Mouse (Mus musculus) left cerebral cortex, postnatal 14 days (tissue): ENCODE results near the gene D430041D05Rik. TPM values are rescaled to one million over a fixed set of nuclear protein-coding genes. Genes with fewer than 3 reads are reported as not detected.
"Not testable (repeated sequence)": the region's sequence is repeated elsewhere in the genome, so short reads cannot be mapped to it uniquely, and the experiment has no call there.

Experiments used
- DNase-seq, 2 experiments: peaks; one replicate each; pipeline ENCODE4 v3.0.0; 2021 to 2022; ENCODE audit warnings: low spot score in 2 of 2, mixed read lengths in 1 of 2
- intact Hi-C: fragments of 180-260 bp; cut with DNase I; formaldehyde crosslinking; loops from one replicate; pipeline ENCODE4 v1.15.1; 2025
- microRNA-seq, 2 experiments: library from miRNA; unstranded; fragments of <30 nt; microRNA quantifications; one replicate each; pipeline ENCODE4 v1.2.0; 2022
- total RNA-seq, 2 experiments: library from RNA; stranded (reverse); gene quantifications; 2 replicates each; pipeline ENCODE4 v1.2.3; 2021

The D430041D05Rik gene
- total RNA-seq, 2 experiments from 2014 or later: 115 to 126 TPM

GRCm38 (mm10) chr2:104113563-104113962 lies 297.2 kb downstream of the D430041D05Rik start:
- intact Hi-C loops, DNase-seq: not testable (repeated sequence)

DNA sequence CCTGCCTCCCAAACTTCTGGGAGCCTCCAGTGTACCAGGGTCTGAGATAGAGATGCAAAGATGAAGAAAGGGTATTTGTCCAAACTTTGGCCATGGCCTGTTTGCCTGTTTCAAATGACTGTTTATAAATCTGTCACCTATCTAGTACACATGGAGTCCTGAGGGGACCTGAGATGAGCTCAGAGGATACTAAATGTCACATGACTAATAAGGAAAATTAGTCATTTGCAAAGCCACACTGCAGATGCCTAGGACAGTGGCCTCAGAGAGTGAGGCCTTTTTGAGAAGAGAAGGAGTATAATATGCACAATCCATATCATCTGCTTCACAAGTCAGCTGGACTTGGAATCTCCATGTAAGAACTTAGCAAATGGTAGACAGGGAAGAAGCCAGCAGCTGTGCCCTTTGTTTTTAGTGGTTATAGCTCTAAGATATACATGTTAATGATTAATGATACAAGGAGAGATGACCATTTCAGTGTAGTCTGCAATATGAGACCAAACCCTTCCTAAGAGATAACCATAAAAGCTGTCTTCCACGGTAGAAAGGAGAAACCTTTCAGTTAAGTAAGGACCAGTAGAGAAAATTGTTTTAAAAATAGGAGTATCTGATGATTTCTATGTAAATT lies 299.5 kb downstream of the D430041D05Rik start:
- intact Hi-C loops: not testable (repeated sequence)

DNA sequence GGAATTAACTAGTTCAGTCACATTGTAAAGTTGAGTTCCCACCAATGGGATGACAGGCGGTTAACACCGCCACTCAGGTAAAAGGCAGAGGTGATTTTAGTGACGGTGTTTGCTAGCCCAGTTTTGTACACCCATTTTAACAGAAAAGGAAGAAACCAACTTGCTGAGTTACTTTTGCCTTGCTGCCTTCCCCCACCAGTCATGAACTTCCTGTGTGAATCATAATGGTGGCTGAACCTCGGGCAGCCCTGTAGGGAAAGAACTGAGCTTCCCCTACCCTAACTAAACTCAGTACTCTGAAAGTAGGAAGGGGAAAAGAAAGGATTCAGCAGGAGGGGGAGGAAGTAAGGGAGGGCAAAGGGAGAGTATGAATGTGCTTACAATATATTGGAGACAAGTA lies 300.8 kb downstream of the D430041D05Rik start:
- intact Hi-C loops: no loop called here
- DNase-seq: no peak

More for the DNA sequence above, 299.5 kb downstream of the D430041D05Rik start:
- not testable (repeated sequence) for DNase-seq

DNA sequence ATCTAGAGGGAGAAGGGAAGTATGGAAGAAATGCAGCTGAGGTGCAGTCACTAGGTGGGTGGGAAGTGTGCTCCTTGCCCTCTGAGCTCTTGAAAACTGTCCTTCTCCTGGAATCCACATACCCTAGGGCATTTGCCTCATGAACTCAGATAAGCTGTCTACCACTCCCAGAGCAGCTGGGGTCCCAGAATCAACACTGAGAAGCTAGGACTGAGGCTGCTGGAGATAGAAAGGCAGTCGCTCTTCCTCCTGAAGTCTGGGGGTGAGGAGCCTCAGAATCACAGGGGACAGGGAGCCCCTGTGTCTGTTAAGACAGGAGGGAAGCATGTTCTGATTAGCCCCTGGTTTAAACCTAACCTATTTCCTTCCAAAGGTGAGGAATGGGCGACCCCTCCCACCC lies 301.3 kb downstream of the D430041D05Rik start:
- intact Hi-C loops: no loop called here
- no peak for DNase-seq

DNA sequence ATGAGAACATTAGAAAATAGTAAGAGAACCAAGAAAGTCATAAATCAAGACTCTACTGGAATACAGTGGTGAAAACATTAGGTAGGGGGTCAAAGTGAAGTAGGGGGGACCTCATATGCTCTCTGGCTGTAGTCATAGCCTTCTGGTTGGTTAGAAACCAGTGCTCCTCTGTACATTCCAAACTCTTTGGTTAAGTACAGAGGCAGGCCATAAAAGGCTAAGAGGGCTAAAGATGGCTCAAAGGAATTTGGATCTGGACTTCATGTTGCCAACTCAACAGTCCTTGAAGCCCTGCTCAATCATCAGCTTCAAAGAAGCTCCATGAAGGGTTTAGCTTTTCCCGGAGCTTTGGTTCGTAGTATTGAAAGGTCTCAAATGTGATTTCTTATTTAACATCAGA lies 301.8 kb downstream of the D430041D05Rik start:
- DNase-seq, intact Hi-C loops: not testable (repeated sequence)

GRCm38 (mm10) chr2:104104800-104105199 lies 306.0 kb downstream of the D430041D05Rik start:
- no peak for DNase-seq
- intact Hi-C loops: no loop called here

- intact Hi-C loops: no loop called here
- DNase-seq: no peak
Measured at GRCm38 (mm10) chr2:104099946-104100345, 310.9 kb downstream of the D430041D05Rik start.

DNA sequence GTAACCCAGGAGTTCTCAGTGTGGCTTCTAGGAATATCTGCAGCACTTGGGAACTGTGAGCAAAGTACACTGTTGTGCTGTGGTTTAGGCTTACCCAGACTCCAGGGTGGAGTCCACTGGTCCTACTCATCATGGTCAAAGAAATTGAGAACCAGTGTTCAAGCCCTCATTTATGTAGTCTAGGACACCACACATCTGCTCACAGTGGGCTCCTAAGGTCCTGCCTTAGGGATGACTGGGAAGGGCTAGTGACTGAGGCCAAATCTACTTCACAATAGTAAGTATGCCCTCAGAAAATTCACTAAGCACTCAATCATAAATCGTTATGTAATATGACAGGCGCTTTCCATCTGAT lies 311.6 kb downstream of the D430041D05Rik start:
- intact Hi-C loops: no loop called here
- DNase-seq: no peak

DNA sequence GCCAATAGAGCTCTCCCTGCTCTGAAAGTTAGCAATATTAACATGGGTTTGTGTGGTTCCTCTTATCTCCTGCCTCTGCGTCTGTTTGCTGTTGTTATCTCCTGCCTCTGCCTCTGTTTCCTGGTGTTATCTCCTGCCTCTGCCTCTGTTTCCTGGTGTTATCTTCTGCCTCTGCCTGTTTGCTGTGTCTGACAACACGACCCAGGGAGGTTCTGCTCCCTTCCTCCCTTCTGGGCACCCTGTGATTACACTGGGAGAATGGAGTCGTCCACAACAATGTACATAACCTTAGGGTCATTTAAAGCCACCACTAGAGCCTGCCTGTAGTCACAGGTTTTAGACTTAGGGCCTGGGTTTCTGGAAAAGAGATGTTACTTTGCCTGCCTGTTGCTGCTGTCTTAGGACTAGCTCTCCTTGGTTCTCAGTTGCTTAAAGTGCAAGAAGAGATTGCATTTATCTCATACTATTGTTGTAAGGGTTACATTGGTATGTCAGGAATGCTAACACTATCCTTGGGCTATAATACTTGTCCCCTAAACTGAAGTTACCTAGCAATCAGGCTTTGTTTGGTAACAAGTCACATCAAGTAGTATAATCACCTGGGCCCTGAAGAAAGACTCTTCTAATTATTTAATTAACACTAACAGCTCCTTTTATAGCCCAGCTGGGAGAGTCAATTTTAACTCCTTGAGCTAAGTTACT lies 312.1 kb downstream of the D430041D05Rik start:
- intact Hi-C loops: no loop called here

GRCm38 (mm10) chr2:104097396-104097795 lies 313.4 kb downstream of the D430041D05Rik start:
- intact Hi-C loops, DNase-seq: not testable (repeated sequence)

More for the DNA sequence above, 312.1 kb downstream of the D430041D05Rik start:
- no peak for DNase-seq

- intact Hi-C loops, DNase-seq: not testable (repeated sequence)
Measured at GRCm38 (mm10) chr2:104096796-104097195, 314.0 kb downstream of the D430041D05Rik start.

DNA sequence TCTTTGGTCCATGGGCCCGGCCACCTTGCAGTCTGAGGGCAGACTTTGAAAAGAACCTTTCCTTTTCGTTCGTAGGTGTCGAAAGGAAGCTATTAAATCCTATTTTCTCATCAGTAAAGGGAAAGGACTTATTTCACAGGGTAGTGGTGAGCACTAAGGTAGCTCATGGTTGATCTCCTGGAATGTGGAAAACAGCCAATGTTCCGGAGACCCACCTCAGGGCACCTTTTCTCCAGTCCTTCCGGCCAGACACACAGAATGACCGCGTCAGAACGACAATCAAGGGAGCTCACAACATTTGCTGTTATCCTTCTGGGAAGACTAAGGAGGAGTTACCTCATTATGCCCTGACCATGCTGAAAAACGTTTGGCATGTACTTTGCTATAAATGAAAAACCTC lies 314.6 kb downstream of the D430041D05Rik start:
- intact Hi-C loops: no loop called here
- no peak for DNase-seq

- intact Hi-C loops: no loop called here
- peak; percentile 33 to 43 for DNase-seq
Measured at GRCm38 (mm10) chr2:104095741-104096213, 315.0 kb downstream of the D430041D05Rik start, which contains the start of gene Cd59a. Cd59a (plus strand) TSS chr2:104095801.

- intact Hi-C loops: no loop called here
- no peak for DNase-seq
Measured at GRCm38 (mm10) chr2:104093305-104093704, 317.5 kb downstream of the D430041D05Rik start.

Small RNA genes lying within 50 kb of the gene (microRNA-seq; reads per million reads assigned to microRNA genes)
- gene Mir1902: 0 reads per million in 2 experiments

Other genes starting within 250 kb of the D430041D05Rik start
- gene Hipk3, start 83.4 kb upstream of the D430041D05Rik start, total RNA-seq: 10 to 100 TPM; 65.4 to 68.8 TPM
- gene Cstf3, start 179.5 kb upstream of the D430041D05Rik start, total RNA-seq: 10 to 100 TPM; 40.1 to 44.0 TPM